Mouse (Mus musculus): ENCODE measurements around the gene Kcnk4. TPM values are rescaled to one million over a fixed set of nuclear protein-coding genes. Genes with fewer than 3 reads are reported as not detected.

Gene Kcnk4
- polyA plus RNA-seq, 1 experiment from 2014 or later = 5.0 TPM

GRCm38 (mm10) chr19:6893731-6894451 lies 40.4 kb downstream of the Kcnk4 start:
- DNase-seq (ENCODE audit: low spot score) = no peak

GRCm38 (mm10) chr19:6892512-6892911 lies 41.8 kb downstream of the Kcnk4 start:
- DNase-seq (ENCODE audit: low spot score) = no peak

- DNase-seq (ENCODE audit: low spot score) = no peak
Observed at GRCm38 (mm10) chr19:6877965-6878364, 56.4 kb downstream of the Kcnk4 start.

GRCm38 (mm10) chr19:6876799-6877198 lies 57.5 kb downstream of the Kcnk4 start:
- DNase-seq (ENCODE audit: low spot score) = no peak

- DNase-seq (ENCODE audit: low spot score) = no peak
Observed at GRCm38 (mm10) chr19:6875834-6876233, 58.5 kb downstream of the Kcnk4 start.

GRCm38 (mm10) chr19:6874257-6874656 lies 60.1 kb downstream of the Kcnk4 start:
- DNase-seq (ENCODE audit: low spot score) = no peak

Small RNA genes lying within 50 kb of the gene (microRNA-seq; reads per million reads assigned to microRNA genes)
- not detected for gene Mir6990 (ENCODE audit: borderline number of aligned reads)

Other genes with a start within 250 kb of the Kcnk4 start
- 9.9 and 11.8 TPM in 2 replicates for gene Rps6ka4, start 93.9 kb downstream of the Kcnk4 start, polyA plus RNA-seq (2015; fragmentation: Nextera tagmentation; extraction: Ambion mirVana)
- gene Ccdc88b, start 76.3 kb downstream of the Kcnk4 start, polyA plus RNA-seq (2015; fragmentation: Nextera tagmentation; extraction: Ambion mirVana) = 18.8 and 23.0 TPM in 2 replicates
- gene Trmt112, start 24.8 kb downstream of the Kcnk4 start, polyA plus RNA-seq (2015; fragmentation: Nextera tagmentation; extraction: Ambion mirVana) = 234 and 240 TPM in 2 replicates
- 276 and 282 TPM in 2 replicates for gene Prdx5, start 24.4 kb downstream of the Kcnk4 start, polyA plus RNA-seq (2015; fragmentation: Nextera tagmentation; extraction: Ambion mirVana)
- 11.4 and 13.7 TPM in 2 replicates for gene Esrra, start 12.7 kb downstream of the Kcnk4 start, polyA plus RNA-seq (2015; fragmentation: Nextera tagmentation; extraction: Ambion mirVana)
- 7.4 and 8.0 TPM in 2 replicates for gene Catsperz, start 9.1 kb downstream of the Kcnk4 start, polyA plus RNA-seq (2015; fragmentation: Nextera tagmentation; extraction: Ambion mirVana)
- gene Bad, start 7.3 kb upstream of the Kcnk4 start, polyA plus RNA-seq (2015; fragmentation: Nextera tagmentation; extraction: Ambion mirVana) = 66.7 and 69.9 TPM in 2 replicates
- gene Gpr137, start 8.0 kb upstream of the Kcnk4 start, polyA plus RNA-seq (2015; fragmentation: Nextera tagmentation; extraction: Ambion mirVana) = 12.3 and 19.5 TPM in 2 replicates
- gene Ppp1r14b, start 40.5 kb upstream of the Kcnk4 start, polyA plus RNA-seq (2015; fragmentation: Nextera tagmentation; extraction: Ambion mirVana) = 421 and 425 TPM in 2 replicates
- gene Plcb3, start 42.0 kb upstream of the Kcnk4 start, polyA plus RNA-seq (2015; fragmentation: Nextera tagmentation; extraction: Ambion mirVana) = 6.2 and 7.3 TPM in 2 replicates
- 90.6 and 99.5 TPM in 2 replicates for gene Fkbp2, start 46.0 kb upstream of the Kcnk4 start, polyA plus RNA-seq (2015; fragmentation: Nextera tagmentation; extraction: Ambion mirVana)
- gene Vegfb, start 53.1 kb upstream of the Kcnk4 start, polyA plus RNA-seq (2015; fragmentation: Nextera tagmentation; extraction: Ambion mirVana) = 23.9 and 24.8 TPM in 2 replicates
- gene Dnajc4, start 58.1 kb upstream of the Kcnk4 start, polyA plus RNA-seq (2015; fragmentation: Nextera tagmentation; extraction: Ambion mirVana) = 17.9 and 21.3 TPM in 2 replicates
- 32.4 and 34.6 TPM in 2 replicates for gene Nudt22, start 61.6 kb upstream of the Kcnk4 start, polyA plus RNA-seq (2015; fragmentation: Nextera tagmentation; extraction: Ambion mirVana)
- gene Trpt1, start 61.6 kb upstream of the Kcnk4 start, polyA plus RNA-seq (2015; fragmentation: Nextera tagmentation; extraction: Ambion mirVana) = 5.2 and 5.8 TPM in 2 replicates
- gene Fermt3, start 85.0 kb upstream of the Kcnk4 start, polyA plus RNA-seq (2015; fragmentation: Nextera tagmentation; extraction: Ambion mirVana) = 217 and 226 TPM in 2 replicates
- 149 and 196 TPM in 2 replicates for gene Stip1, start 105.5 kb upstream of the Kcnk4 start, polyA plus RNA-seq (2015; fragmentation: Nextera tagmentation; extraction: Ambion mirVana)
- 15.3 and 16.6 TPM in 2 replicates for gene Macrod1, start 122.3 kb upstream of the Kcnk4 start, polyA plus RNA-seq (2015; fragmentation: Nextera tagmentation; extraction: Ambion mirVana)
- gene Flrt1, start 171.2 kb upstream of the Kcnk4 start, polyA plus RNA-seq (2015; fragmentation: Nextera tagmentation; extraction: Ambion mirVana) = 1.3 and 1.5 TPM in 2 replicates